Mouse (Mus musculus) liver, adult (tissue): ENCODE results near the gene Mipep.

Experiments used
- GATA4 ChIP-seq: IDR thresholded peaks from 2 replicates; pipeline ENCODE4 v1.6.1; 2014; ENCODE audit warnings: mild to moderate bottlenecking, low read length; ENCODE audit not compliant: insufficient replicate concordance

The Mipep gene

DNA sequence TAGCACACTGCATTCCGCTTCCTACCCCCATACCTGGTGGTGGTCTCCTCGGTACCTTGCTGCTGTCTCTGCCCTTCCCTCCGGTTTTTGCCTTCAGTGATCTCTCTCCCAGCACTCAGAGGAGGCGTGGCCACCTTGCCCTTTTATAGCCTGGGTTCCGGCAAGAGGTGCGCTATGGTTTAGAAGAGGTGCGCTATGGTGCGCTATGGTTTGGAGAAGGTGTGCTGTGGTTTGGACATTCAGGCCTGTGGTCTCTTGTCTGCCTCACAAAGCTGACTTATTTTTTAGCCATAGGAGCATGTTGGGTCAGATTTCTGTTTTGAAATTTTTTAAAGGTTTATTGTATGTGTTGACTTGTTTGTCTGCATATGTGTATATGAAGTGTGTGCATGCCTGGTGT, 25.5 kb downstream of the Mipep start:
- no peak for TF ChIP-seq GATA4

DNA sequence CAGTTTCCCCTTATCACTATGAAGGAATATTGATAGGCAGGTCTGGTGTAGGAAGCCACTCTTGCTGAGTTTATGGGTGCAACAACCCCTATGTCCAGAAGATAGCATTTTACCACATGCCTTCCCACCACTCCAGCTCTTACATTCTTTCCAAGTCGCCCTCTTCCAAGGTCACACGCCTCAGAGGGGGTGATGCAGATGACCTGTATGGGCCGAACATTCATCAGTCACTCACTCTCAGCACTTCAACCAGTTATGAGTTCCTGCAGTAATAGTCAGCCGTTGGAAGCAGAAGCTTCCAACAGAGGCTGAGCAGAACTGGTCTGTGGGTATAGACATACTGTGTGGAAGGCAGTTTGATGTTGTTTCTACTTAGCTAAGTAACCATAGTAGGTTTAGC, 27.2 kb downstream of the Mipep start:
- TF ChIP-seq GATA4, result no peak

DNA sequence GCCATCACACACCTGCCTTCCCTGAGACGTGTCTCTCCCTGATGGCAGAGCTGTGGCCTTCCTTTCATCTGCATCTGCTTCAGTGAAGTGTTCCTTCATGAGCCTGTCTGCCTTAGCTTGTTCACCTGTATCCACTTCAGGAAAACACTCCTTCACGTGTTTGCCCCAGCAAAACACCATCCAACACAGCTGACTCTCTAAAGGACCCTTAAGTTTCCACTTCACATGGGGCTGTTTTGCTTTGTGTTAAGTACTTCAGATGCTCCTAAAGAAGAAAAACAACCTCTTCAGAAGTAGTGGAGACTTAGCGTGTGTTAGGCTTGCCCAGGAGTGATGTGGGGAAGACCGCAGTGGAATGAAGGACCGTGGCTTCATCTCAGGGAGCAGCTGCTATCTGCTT, 30.7 kb downstream of the Mipep start:
- TF ChIP-seq GATA4, result no peak

DNA sequence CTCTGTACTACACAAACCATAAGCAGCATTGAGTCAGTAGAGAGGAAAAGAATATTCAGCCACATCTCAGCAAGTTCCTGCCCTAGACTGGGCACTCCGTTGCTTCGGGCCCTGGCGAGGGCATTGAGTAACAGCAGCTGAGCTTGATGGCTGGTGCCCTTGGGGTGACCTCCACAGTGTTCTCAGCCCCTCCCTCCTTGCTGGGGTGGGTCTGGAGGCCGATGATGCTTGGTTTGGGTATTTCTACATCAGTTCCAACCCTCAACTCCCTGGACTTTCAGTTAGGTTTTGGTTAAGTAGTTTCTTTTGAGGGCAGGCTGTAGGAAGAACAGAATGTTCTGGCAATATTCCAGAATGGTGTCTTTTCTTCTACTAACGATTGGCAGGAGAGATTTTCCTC, 33.7 kb downstream of the Mipep start:
- no peak for TF ChIP-seq GATA4

DNA sequence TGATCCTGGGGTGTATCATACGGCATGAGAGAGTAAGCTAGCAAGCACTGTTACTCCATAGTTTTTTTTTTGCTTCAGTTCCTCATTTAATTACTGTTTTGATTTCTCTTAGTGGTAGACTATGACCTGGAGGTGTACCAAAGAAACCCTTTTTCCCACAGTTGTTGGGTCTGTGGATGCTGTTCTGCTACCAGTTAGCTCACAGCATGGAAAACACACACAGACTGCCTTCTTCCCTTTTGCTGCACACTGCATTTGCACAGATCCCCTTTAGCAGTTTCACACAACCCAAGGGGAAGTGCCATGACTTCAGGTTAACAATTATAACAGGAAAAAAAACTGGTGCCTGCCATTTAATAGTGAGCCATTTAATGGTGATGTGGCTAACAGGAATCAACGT, 45.7 kb downstream of the Mipep start:
- no peak for TF ChIP-seq GATA4

DNA sequence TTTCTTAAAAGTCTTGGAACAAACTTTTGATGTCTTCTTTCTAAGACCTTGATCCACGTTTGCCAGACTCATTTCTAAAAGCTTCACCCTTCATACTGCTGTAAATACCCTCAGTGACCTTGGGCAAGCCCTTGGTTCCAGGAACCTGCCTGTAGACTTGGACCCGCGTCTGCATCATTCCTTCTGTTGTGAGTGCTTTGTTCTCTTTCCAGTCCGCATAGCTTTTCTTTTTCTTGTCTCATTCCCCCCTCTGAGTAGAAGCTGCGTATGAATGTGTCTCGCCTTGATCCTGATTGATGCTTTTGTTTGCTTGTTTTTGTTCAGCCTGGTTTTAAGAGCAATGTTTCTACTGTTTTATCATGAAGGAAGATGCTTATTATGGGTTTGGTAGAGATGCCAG, 52.3 kb downstream of the Mipep start:
- TF ChIP-seq GATA4, result no peak

DNA sequence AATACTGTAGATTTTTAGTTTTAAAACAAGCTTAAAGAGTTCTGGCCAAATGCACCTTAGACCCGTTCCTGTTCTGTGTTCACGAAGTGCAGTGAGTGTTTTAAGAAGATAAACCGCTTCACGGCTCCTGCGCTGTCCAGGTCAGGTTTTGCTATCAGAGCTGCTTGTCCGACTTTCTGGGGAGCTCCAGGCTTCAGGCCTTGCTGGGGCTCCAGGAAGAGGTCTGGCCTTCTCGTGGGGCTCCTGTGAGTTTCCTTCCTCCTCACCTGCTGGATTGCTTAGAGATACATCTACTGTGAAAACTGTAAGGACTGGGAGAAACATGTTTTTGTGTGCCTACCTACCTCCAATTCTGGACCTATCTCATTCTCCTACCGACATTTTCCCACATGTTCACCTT, 55.3 kb downstream of the Mipep start:
- no peak for TF ChIP-seq GATA4

DNA sequence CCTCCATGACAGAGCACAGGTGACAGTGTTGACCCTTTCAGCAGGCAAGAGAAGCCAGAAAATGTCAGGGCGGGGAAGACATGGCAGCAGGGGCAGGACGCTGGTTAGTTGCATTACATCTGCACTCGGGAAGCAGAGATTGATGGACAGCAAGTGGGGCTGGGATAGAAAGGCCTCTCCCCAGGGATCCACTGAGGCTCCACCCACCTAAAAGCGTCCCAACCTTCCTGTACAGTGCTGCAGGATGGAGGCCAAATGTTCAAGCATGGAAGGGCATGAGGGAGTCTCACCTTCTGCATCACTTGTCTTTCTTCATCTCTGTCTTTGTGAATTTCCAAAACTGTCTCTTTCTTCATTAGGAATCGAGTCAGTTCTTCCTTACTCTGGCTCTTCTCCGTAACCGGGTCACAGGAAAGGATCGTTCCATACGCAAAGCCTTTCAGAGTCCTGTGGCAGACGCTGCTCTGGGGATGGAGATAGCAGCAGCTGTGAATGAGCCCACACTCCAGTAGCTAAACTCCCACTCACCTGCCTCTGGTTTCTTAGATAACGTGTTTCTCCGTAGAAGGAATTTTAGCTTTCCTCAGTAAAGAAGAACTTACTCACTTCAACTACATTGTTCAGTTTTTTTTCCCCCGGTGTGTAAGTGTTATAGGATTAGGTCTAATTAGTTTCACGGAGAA, 57.7 kb downstream of the Mipep start:
- no peak for TF ChIP-seq GATA4

DNA sequence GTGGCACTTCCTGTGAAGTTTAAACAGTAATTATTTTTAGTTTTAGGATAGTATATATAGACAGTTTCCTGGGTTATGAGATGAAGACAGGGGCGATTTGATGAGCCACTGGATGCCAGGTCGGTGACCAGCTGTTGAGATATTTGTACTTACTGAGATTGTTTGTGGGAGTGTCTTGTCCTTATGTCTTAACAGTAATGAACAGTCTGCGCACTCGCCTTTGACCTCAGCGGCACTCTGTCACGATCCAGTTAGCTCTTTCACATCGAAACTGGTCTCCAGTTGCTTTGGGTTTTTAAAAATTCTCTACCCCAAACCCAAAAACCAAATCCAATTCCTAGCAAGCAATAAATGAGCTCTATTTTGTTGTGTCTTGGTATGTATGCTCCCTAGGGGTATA, 59.2 kb downstream of the Mipep start:
- TF ChIP-seq GATA4, result no peak

DNA sequence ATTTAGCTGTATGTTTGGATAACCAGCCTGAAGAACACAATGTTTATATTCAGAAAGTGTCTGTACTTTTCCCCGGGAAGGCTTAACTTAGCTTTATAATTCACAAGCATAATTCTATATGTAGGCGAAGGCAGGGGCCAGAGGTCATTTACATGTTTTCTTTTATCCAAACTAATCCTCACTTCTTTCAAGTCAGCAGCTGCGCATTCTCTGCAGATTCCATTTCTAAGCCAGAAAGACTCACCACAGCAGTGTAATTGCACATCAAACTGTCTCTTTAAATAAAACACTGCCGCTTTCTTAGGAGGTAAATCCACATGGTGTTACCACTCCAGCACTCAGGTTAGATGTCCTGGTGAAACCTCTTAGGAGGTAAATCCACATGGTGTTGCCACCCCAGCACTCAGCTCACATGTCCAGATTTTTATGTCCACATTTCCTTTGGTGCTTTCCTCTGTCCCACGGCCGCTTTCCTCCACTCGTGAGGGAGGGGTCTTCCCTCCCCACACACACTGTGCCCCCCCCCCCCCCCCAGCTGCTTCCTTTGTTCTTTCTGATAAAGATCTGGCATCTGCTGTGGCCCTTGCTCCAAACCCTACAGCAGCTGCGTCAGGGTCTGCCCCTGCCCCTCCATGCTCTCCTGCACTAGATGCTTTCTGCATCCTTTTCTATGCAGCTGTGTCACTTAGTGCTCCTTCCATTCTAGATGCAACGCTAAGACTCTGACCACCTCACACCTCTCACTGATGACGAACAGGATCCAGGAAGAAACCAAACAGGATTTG, 61.1 kb downstream of the Mipep start:
- no peak for TF ChIP-seq GATA4

DNA sequence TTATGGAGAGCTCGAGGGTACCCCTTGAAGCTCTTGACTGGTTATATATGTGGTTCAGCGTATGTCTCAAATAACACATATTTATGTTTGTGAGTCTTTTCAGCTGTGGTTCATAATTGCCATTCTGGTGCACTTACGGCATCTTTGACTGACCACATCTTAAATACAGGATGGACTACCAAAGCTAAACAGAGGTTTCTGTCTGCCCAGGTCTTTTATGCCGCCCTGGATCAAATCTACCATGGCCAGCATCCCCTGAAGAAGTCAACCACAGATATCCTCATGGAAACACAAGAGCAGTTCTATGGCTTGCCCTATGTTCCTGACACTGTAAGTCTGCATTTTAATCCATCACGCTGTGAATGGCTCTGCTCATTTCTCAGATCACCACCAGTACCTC, 61.8 kb downstream of the Mipep start:
- no peak for TF ChIP-seq GATA4

DNA sequence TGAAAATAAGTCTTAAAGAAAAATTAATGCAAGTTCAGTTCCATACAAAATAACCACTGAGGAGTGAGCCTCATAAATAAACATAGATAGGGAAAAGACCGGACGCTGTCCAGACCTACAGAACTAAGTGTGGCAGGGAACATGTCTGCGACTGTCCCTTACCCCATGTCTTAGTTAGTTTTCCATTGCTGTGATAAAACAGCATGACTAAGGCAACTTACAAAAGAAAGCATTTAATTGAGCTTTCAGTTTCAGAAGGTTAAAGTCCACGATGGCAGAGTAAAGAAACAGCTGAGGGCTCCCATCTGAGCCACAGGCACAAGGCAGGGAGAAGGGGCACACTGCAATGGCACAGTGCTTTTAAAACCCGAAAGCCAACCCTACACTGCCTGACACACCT, 63.8 kb downstream of the Mipep start:
- no peak for TF ChIP-seq GATA4

DNA sequence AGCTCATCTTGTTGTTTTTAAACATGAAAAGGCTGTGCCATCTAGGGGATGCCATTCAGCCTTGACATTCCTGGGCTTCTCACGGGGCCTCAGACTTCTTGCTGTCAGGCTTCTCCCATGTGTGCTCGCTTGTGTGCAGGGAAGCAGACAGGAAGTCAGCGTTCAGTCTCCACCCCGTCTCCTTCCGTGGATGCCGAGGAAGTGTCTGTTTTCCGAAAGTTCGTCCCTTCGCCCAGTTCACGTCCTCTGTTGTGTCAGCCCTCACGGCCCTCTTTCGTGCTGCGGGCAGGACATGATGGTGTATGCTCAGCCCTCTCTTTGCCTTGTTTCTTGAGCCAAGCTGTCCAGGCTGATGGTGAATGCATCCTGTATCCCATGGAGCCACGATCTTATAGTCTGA, 65.7 kb downstream of the Mipep start:
- TF ChIP-seq GATA4, result no peak

DNA sequence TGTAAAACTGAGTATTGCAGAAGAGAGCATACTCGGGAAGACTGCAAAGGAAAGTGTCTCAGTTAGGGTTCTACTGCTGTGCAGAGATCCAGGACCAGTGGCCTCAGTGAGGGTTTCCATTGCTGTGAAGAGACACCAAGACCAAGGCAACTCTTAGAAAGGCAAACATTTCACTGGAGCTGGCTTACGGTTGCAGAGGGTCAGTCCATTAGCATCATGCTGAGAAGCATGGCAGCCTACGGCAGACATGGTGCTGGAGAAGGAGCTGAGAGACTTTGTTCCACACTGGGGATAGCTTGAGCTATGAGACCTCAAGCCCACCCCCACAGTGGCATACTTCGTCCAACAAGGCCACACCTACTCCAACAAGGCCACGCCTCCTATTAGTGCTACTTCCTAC, 67.3 kb downstream of the Mipep start:
- no peak for TF ChIP-seq GATA4

DNA sequence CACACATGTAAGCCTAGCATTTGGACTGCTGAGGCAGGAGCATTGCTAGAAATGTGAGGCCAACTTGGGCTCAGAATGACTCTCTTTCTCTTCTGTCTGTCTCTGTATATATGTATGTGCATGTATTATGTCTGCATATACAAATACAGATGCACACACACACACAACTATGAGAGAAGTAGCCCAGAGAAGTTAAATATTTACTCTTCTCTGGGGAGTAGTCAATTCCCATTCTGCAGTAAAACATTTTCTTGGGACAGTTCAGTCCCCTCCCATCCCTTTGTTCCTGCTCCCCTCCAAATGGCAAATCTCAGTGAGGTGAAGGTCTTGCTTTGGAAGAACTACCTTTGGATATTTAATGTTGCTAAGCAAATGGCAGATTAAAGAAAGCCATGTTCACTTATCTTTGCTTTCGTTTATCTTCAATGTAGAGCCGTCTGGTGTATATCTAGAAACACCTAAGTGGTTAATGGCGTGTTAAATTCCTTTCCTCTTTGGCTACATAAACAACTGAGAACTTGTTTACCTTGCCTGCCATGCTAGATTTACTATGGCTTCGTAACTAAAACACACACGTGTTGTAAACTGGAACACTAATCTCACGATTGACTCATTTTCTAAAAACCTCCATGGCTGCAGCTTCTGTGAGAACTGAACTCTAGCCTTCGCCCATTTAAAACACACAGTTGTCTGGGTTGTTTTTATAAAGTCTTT, 72.0 kb downstream of the Mipep start:
- no peak for TF ChIP-seq GATA4

DNA sequence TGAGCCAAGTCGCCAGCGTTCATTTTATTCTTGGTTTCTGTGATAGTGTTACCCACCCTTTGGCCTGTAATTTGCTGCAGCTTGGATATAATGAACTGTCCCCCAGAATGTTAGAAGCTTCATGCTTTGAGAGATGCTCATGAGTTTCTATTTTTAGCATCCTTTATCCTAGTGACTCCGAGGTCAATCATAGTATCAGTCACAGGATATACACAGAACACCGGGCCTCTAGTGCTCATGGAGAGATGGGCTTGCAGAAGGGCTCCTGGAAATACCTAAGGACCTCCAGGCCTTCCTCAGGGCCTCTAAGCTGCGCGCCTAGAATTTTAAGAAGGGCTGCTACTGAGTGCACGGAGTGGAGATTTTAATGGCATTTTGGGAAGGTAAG, 72.5 kb downstream of the Mipep start:
- no peak for TF ChIP-seq GATA4
